Mouse (Mus musculus) adrenal gland, postnatal 25 days (tissue): ENCODE data around the gene Olfr1277. TPM values are rescaled to one million over a fixed set of nuclear protein-coding genes. Genes with fewer than 3 reads are reported as not detected.

Experiments
- DNase-seq: peaks from one replicate; pipeline ENCODE4 v3.0.0; 2021; ENCODE audit warnings: mixed read lengths
- long read RNA-seq: library from polyadenylated mRNA; stranded (forward); transcript quantifications from one replicate; pipeline ENCODE4 v2.0.0, GENCODE M21; 2021
- total RNA-seq: library from RNA; stranded (reverse); gene quantifications from 2 replicates; pipeline ENCODE4 v1.2.3, GENCODE M21; 2021

Gene Olfr1277
- total RNA-seq, result not detected in 2 replicates
- long read RNA-seq, result 0 reads

DNA sequence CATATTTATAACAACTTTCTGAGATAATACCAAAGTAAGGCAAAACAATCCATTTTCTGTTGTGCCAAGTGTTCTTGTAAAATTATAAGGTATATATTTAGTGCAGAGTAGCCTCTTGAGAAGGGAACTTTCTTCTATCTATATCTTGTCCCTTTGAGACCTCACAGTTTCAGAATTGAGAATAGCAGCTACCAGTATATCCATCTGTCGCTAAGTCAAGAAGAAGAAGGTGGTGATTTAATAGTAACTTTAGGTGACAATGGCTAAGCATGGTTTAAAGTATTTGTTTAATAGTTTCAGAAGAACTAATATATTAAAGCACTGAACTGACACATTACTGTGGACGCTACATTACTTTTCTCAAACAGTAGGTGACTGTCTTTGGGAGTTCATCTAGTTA, at the start of gene Olfr1277:
Gene Olfr1277, minus strand, starts transcription at position 101 of the 400 bp plus-strand sequence.
- no peak for DNase-seq

DNA sequence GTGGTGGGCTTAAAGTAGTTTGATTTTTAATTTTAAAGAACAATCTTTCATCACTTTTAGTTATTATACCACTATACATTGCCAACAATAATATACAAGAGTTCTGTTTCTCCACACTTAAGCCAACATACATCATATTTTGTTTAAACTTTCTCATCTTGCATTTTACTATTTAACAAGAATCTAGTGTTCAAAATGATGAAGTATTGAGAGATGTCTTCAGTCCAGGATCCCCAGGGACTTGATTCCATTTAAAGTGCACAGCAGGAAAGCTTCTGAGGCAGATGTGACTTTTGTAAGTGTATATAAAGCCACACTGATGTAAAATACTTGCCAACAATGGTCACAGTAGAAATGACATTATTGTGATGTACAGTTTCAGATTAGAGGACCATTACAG, 39.8 kb upstream of the Olfr1277 start, which contains the start of gene Olfr1280:
Gene Olfr1280, plus strand, starts transcription at position 301 of the 400 bp plus-strand sequence.
- no peak for DNase-seq

DNA sequence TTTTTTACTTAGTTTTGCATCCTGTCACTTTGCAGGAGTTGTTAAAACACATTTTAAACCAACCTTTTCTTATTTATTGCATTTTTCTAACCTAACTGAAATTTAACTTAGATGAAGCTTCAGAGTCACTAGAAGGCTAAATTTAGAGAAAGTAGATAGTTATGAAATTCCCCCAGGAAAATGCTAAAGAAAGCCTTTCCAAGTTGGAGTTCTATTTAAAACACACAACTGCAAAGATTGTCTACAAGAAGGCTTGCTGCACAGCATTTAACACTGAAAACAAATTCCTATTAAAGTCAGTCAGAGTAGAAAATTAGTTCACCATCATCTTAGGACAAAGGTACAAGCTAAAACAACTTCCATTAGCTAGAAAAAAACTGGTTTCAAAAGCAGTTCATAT, 26.5 kb upstream of the Olfr1277 start, which contains the start of gene Olfr1279:
Gene Olfr1279, plus strand, starts transcription at position 262 of the 400 bp plus-strand sequence.
- no peak for DNase-seq

DNA sequence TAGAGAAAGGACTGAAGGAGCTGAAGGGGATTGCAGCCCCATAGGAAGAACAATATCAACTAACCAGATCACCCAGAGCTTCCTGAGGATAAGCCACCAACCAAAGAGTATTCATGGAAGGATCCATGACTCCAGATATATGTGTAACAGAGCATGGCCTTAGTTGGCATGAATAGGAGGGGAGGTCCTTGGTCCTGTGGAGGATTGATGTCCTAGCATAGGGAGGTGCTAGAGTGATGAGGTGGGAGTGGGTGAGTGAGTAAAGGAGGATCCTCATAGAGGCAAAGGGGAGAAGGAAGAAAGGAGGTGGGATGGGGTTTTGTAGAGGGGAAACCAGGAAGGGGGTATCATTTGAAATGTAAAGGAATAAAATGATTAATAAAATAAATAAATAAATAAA, 24.6 kb upstream of the Olfr1277 start:
- no peak for DNase-seq

DNA sequence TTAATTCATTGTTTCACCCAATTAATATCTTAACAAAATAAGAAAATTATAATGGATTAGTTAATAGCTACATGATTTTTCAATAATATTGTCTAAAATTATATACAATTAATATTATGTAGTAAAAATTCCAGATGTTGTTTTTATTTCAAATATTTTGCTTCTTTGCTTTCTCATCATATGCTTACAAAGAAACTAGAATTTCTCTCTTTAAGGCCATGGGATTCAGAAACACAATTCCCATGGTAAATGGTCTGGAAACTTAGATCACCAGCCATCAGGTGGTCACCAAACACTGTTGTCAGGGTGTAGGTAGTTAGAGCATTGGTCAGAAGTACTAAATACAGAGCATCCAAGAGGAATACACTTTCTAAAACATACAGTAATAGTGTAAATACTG, 15.9 kb upstream of the Olfr1277 start, which contains the start of gene Olfr1278:
Gene Olfr1278, plus strand, starts transcription at position 301 of the 400 bp plus-strand sequence.
- no peak for DNase-seq

DNA sequence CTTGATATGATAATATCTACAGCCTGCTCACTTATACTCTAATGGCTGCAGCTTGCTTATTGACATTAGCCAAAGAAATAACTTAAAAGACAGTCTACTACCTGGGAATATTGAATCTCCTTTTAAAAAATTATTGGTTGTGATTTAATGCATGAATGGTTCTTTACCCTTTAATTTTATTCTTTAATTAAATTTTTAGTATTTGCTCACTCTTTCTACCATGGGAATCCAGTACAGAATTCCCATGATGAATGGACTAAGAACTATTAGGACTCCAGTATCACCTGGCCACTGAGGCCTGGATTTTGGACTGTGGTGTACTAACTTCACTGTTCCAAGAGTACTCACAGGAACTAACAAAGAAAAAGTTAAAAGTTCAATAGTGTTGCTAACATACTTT, 19.7 kb downstream of the Olfr1277 start, which contains the start of gene Olfr1276:
Gene Olfr1276, plus strand, starts transcription at position 301 of the 400 bp plus-strand sequence.
- no peak for DNase-seq

DNA sequence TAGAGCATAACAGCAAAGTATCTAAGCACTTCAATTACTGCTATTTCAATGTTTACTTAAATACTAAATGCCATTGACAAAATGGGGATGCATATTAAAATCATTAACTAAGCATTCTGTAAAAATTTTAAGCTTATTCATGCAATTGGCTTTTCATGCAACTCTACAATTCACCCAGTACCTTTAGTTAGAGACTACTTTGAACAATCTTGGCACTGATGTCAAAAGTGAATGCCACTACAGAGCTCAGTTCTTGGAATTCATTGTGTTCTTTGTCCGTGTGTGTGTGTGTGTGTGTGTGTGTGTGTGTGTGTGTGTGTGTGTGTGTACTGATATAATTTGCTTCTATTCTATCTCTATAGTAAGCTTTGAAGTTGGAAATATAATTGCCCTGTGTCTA, 38.7 kb downstream of the Olfr1277 start, which contains the start of gene Olfr1275:
Gene Olfr1275, minus strand, starts transcription at position 101 of the 400 bp plus-strand sequence.
- no peak for DNase-seq

DNA sequence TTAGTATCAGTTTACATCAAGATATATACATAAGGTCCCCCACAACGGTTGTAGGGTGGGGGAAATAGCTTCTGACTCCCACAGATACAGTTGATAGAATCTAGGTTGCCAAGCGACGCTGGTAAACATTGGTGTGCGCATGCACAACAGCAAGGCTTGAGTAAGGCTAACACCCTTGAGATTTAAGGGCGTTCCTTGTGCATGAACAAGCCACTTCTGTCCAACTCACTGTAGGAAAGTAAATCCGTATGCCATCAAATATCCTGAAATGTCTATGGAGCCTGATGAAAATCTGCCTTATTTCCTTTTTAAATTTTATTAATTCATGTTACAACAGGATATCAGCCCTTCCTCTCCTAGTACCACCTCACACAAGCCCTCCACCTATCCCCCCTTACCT, 44.4 kb downstream of the Olfr1277 start, which contains the start of gene 4930430A15Rik:
Gene 4930430A15Rik, minus strand, starts transcription at position 101 of the 400 bp plus-strand sequence.
- DNase-seq, result no peak

Other genes with a start within 250 kb of the Olfr1277 start
- not detected in 2 replicates for gene Gm13941, start 168.1 kb downstream of the Olfr1277 start, total RNA-seq
- not detected in 2 replicates for gene Gm15130, start 121.2 kb downstream of the Olfr1277 start, total RNA-seq
- gene 4930430A15Rik, start 44.5 kb downstream of the Olfr1277 start, total RNA-seq, result not detected in 2 replicates
- gene Olfr1275, start 38.8 kb downstream of the Olfr1277 start, total RNA-seq, result not detected in 2 replicates
- not detected in 2 replicates for gene Olfr1276, start 19.6 kb downstream of the Olfr1277 start, total RNA-seq
- gene Olfr1278, start 16.0 kb upstream of the Olfr1277 start, total RNA-seq, result not detected in 2 replicates
- gene Olfr1279, start 26.5 kb upstream of the Olfr1277 start, total RNA-seq, result not detected in 2 replicates
- not detected in 2 replicates for gene Olfr1280, start 39.9 kb upstream of the Olfr1277 start, total RNA-seq
- not detected in 2 replicates for gene Olfr1281, start 52.4 kb upstream of the Olfr1277 start, total RNA-seq
- not detected in 2 replicates for gene Olfr1282, start 62.0 kb upstream of the Olfr1277 start, total RNA-seq
- not detected in 2 replicates for gene Olfr1283, start 92.7 kb upstream of the Olfr1277 start, total RNA-seq
- gene Olfr1284, start 101.4 kb upstream of the Olfr1277 start, total RNA-seq, result not detected in 2 replicates
- gene Olfr1286, start 149.0 kb upstream of the Olfr1277 start, total RNA-seq, result not detected in 2 replicates
- gene Olfr1287, start 175.0 kb upstream of the Olfr1277 start, total RNA-seq, result not detected in 2 replicates
- not detected in 2 replicates for gene Olfr1288, start 200.0 kb upstream of the Olfr1277 start, total RNA-seq
- gene Olfr1289, start 206.7 kb upstream of the Olfr1277 start, total RNA-seq, result not detected in 2 replicates
- gene Olfr1290, start 219.7 kb upstream of the Olfr1277 start, total RNA-seq, result not detected in 2 replicates
- gene Olfr1291-ps1, start 223.1 kb upstream of the Olfr1277 start, total RNA-seq, result not detected in 2 replicates